Mouse (Mus musculus): ENCODE measurements at regions not wholly inside any gene's neighbourhood (a gene's known extent, or its start where the extent isn't known, plus 50 kb on each side); places are given as distances from the start of the nearest gene placed in this dataset. TPM values are rescaled to one million over a fixed set of nuclear protein-coding genes. Genes with fewer than 3 reads are reported as not detected.

DNA sequence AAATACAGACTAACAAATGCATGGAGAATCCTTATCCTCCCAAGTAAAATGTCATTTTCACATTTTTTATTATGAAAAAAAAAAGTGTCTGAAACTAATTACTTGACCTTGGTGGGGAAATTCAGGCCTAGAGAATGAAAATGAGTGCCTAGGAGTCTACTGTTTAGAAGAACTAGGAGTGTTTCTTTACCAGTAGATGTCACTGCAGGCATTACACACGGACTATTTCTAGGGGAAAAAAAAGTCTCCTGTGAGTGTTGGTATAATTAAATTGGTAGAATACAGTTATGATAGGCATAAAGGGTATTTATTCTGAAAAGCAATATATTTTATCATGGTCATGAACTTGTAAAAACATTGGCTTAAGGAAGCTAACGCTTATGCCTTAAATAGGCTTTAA lies 55.5 kb upstream of the Mpdz start:
- Histone ChIP-seq H3K36me3 (replicated peaks; ENCODE audit: control insufficient read depth, insufficient read depth, low read depth, low read length) (no peaks in the 10 kb centered on the region), H3K27ac (replicated peaks; ENCODE audit: low read depth, low read length) (no peak overlapping the region), H3K9me3 (replicated peaks; ENCODE audit: control insufficient read depth, low read length) (no peaks in the 10 kb centered on the region), H3K27me3 (ENCODE audit: control insufficient read depth, insufficient read depth, low read length) (no peaks in the 10 kb centered on the region), H3K9ac (replicated peaks; ENCODE audit: low read length) (no peak overlapping the region), H3K4me2 (ENCODE audit: low read depth, low read length) (no peak overlapping the region), H3K4me1 (ENCODE audit: control insufficient read depth, insufficient read depth, low read length) (no peaks in the 10 kb centered on the region), H3K4me3 (ENCODE audit: low read depth, low read length) (no peak overlapping the region)
- DNase-seq (ENCODE audit: low spot score): peak; percentile 64
- 51% methylated on average over 2 of the region's 2 CpGs for WGBS
- ATAC-seq (replicated peaks; ENCODE audit: insufficient number of reproducible peaks, low FRiP score, low TSS enrichment, low read depth): no peak

DNA sequence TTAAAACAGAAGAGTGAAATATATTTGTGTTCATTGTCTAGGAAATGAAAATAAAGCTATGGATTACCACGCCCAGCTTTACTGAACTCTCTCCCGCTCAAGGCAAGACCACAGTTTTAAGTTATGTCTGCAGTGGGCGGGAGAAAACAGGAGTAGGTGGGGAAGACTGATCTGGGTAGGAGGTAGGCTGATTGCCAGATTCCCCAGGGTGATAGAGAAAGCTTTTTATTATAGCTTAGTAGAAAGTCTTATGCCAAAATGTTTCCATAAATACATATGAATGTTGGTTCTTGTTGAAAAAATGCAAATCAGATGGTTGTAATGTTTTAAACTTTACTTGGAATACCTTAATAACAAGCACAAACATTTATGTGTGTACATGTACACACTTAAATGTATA lies 50.2 kb upstream of the Mpdz start:
- Histone ChIP-seq H3K9me3 (replicated peaks; ENCODE audit: control insufficient read depth, low read length) (no peaks in the 10 kb centered on the region), H3K4me3 (ENCODE audit: low read depth, low read length) (no peak overlapping the region), H3K27me3 (ENCODE audit: control insufficient read depth, insufficient read depth, low read length) (no peaks in the 10 kb centered on the region), H3K4me2 (ENCODE audit: low read depth, low read length) (no peak overlapping the region), H3K9ac (replicated peaks; ENCODE audit: low read length) (no peak overlapping the region), H3K4me1 (ENCODE audit: control insufficient read depth, insufficient read depth, low read length) (no peaks in the 10 kb centered on the region), H3K27ac (replicated peaks; ENCODE audit: low read depth, low read length) (no peak overlapping the region), H3K36me3 (replicated peaks; ENCODE audit: control insufficient read depth, insufficient read depth, low read depth, low read length) (no peaks in the 10 kb centered on the region)
- 91% methylated on average over 3 of the region's 3 CpGs for WGBS
- no peak for ATAC-seq (replicated peaks; ENCODE audit: insufficient number of reproducible peaks, low FRiP score, low TSS enrichment, low read depth)
- DNase-seq (ENCODE audit: low spot score): no peak

Small RNAs in the stretch of these regions (microRNA-seq; reads per million reads assigned to microRNA genes)
- gene Gm22402 (ENCODE audit: borderline number of aligned reads): not detected
